Mouse (Mus musculus): ENCODE data around the gene Ttc39b.
"Not testable (repeated sequence)": the region's sequence is repeated elsewhere in the genome, so short reads cannot be mapped to it uniquely, and the experiment has no call there.

The Ttc39b gene

GRCm38 (mm10) chr4:83272917-83273615 lies 51.0 kb downstream of the Ttc39b start:
- no peak for DNase-seq

- no peak for DNase-seq
These were observed 53.6 kb downstream of the Ttc39b start for GRCm38 (mm10) chr4:83270481-83270880.

DNA sequence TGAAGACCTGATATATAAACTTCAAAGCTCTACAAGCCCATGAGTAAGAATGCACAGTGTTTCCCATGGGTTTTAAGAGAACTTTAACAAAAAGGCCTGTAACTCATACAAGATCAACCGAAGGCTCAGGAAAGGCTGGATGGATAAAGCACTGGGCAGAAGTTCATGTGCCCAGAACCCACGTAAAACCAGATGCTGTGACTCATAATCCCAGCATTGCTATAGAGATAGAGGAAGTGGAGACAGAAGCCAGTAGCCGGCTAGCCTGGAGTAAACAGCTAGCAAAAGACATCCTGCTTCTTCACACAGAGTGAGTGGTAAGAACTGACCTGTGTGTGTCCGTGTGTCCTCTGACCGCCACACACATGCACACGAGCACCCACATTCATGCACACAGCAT lies 54.4 kb downstream of the Ttc39b start:
- no peak for DNase-seq

GRCm38 (mm10) chr4:83265926-83266692 lies 57.9 kb downstream of the Ttc39b start:
- no peak for DNase-seq

DNA sequence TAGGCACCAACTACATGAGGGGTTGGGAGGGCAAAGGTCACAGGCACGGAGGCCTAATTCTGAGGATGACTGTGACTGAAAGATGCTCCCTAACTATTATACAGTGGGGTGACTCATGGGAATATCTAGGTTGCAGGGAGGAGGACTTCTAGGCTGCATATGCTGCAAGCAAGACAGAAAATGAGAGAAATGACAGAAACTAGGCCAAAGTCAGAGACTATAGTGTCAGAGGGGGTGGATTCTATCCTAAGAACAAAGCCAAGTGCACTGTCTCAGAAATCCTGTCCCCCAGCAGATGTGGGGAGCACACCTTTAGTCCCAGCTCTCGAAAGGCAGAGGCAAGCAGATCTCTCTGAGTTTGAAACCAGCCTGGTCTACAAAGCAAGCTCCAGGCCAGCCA lies 59.2 kb downstream of the Ttc39b start:
- DNase-seq = no peak

- peak; percentile 26 for DNase-seq
These were observed 62.1 kb downstream of the Ttc39b start for GRCm38 (mm10) chr4:83261998-83262397.

DNA sequence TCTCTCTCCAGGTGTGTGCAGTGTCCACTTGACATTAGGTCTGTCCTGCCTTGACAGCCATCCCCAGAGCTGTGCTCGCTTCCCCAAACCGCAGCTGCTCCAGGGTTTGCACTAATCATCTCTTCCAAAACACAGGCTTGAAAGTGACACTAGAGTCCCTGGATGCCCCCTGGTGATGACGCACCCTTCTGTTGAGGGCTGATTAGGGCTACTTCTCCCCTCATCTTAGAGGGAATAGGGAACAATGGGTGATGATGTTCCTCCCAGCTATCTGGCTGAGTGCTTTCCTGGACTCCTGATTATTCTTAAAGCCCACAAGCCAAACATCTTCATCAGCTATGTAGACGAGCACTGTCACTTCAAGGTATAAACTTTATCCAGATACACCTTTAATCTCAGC lies 64.4 kb downstream of the Ttc39b start:
- DNase-seq = no peak

- no peak for DNase-seq
These were observed 65.8 kb downstream of the Ttc39b start for GRCm38 (mm10) chr4:83258273-83258672.

- DNase-seq = no peak
These were observed 66.5 kb downstream of the Ttc39b start for GRCm38 (mm10) chr4:83257279-83258260.

- no peak for DNase-seq
These were observed 67.3 kb downstream of the Ttc39b start for GRCm38 (mm10) chr4:83256779-83257178.

DNA sequence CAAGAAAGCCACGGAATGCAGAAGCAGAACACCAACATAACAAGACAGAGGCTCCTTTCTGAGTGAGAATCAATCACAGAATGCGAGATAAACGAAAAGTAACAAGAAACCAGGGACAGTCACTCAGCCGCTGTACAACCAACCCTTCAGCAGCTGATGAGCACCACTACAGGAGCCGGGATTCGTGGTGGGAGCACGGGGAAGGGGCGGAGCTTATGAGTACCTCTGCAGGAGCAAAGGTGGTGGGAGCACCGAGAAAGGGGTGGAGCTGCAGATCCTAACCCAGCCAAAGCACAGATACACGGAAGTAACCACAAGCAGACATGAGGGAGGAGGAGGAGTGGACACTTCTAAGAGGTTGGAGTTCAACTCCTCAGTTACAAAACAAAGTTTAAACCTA lies 69.1 kb downstream of the Ttc39b start:
- no peak for DNase-seq

DNA sequence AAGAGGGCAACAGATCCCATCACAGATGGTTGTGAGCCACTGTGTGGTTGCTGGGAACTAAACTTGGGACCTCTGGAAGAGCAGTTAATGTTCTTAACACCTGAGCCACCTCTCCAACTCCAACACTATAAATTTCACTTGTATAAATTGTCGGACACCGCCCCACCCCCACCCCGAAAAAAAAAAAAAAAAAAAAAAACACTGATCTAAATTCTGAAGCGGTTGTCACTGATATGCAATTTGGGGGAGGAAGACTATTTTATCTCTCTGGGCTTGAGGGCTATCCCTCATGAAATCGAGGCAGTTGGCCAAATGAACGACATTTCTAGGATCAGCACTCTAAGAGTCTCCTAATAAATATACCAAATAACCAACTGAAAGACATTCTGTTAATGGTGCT lies 70.4 kb downstream of the Ttc39b start:
- DNase-seq = no peak

GRCm38 (mm10) chr4:83243706-83244105 lies 80.3 kb downstream of the Ttc39b start:
- no peak for DNase-seq

- no peak for DNase-seq
These were observed 82.4 kb downstream of the Ttc39b start for GRCm38 (mm10) chr4:83241630-83242029.

GRCm38 (mm10) chr4:83237656-83238055 lies 86.4 kb downstream of the Ttc39b start:
- no peak for DNase-seq

GRCm38 (mm10) chr4:83235304-83235703 lies 88.8 kb downstream of the Ttc39b start:
- not testable (repeated sequence) for DNase-seq

DNA sequence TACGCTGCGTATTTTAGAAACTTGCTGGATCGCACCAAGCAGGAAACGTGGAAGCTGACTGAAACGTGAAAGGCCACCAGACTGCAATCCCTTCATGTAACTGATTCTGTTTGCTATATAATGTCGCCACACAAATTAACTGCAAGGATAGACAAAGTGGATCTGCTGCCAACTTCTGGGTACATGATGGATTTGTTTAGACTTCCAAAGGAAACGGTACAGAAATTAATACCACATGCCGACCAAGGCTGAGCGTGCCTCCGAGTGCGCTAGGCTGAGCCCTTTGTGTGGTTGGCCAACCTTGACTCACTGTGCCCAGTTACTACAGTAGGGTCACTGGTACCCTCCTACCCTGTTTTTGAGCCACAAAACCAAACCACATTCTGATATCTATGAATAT lies 89.3 kb downstream of the Ttc39b start:
- DNase-seq = no peak

GRCm38 (mm10) chr4:83234132-83234531 lies 89.9 kb downstream of the Ttc39b start:
- DNase-seq = no peak

- DNase-seq = peak; percentile 89
These were observed 90.6 kb downstream of the Ttc39b start for GRCm38 (mm10) chr4:83233181-83234123.

DNA sequence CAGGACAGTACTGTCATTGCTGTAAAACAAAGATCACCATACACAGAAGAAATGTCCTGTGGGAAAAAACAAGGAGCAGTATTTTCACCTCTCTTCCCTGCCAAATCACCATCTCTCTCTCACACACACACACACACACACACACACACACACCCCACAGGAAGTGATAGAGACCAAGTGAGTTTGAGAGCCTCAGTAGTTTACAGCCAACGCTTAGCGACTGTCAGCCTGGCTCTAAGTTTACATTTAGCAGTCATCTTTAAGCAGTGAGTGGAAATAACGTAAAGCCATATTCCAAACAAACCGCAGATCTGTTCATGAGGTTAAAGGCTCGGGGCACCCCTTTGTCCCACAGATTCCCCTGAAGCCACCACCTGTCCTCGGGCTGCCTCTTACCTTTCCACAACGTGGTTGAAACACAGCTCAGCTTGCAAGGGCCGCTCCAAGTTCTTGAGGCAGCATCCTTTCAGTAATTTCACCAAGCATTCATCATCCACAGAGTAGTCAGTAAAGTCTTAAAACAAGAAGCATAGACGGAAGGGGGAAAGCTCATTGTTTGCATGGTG lies 91.7 kb downstream of the Ttc39b start:
- DNase-seq = no peak

GRCm38 (mm10) chr4:83228664-83229283 lies 95.3 kb downstream of the Ttc39b start:
- DNase-seq = no peak
